Mouse (Mus musculus) embryonic fibroblast, embryonic 13.5 days (primary cell): ENCODE measurements at regions not wholly inside any gene's neighbourhood (a gene's known extent, or its start where the extent isn't known, plus 50 kb on each side); places are given as distances from the start of the nearest gene placed in this dataset.

Experiments
- CTCF ChIP-seq: IDR thresholded peaks from 2 replicates; pipeline ENCODE4 v1.5.1; 2011; ENCODE audit warnings: mild to moderate bottlenecking, control low read depth, low read length, moderate library complexity, borderline replicate concordance; ENCODE audit not compliant: insufficient read depth
- POLR2A ChIP-seq: IDR thresholded peaks from 2 replicates; pipeline ENCODE4 v1.6.1; 2011; ENCODE audit warnings: low read depth, mild to moderate bottlenecking, control low read depth, low read length, moderate library complexity

GRCm38 (mm10) chr14:14643533-14643932 lies 58.5 kb upstream of the Slc4a7 start:
- TF ChIP-seq CTCF: no peak
- no peak for TF ChIP-seq POLR2A
